Comparison of ENCODE assay signal across 7 mouse cellular contexts in genomic region chrX:142967067-142967466, GRCm38 (mm10). TPM values are rescaled to one million over a fixed set of nuclear protein-coding genes. Genes with fewer than 3 reads are reported as not detected.
A peak's percentile ranks its signal among the peaks of the same experiment; 100 is the strongest.
DNase-seq lines count a peak whose midpoint lies in the region; ATAC-seq and TF ChIP-seq lines count a peak whose summit lies in the region.

No protein-coding gene starts in this region.

- H3K4me1 ChIP-seq in testis, adult 2 months (ENCODE audit: control insufficient read depth, insufficient read depth, low read length): no peaks in the 10 kb centered on the region
- H3K4me1 ChIP-seq in intestine, embryonic 14.5 days (replicated peaks; ENCODE audit: control insufficient read depth, insufficient read depth, low read length): no peaks in the 10 kb centered on the region
- H3K4me1 ChIP-seq in midbrain, embryonic 10.5 days: no peaks in the 10 kb centered on the region

- H3K27me3 ChIP-seq in testis, adult 2 months (ENCODE audit: control insufficient read depth, insufficient read depth, low read length): no peaks in the 10 kb centered on the region
- H3K27me3 ChIP-seq in intestine, embryonic 14.5 days (replicated peaks; ENCODE audit: control insufficient read depth, insufficient read depth, low read length): peaks cover 4% of the 10 kb centered on the region; the same call in 1 of the 2 replicates
- peaks cover 92% of the 10 kb centered on the region for H3K27me3 ChIP-seq in midbrain, embryonic 10.5 days (ENCODE audit: low read depth, poor library complexity, severe bottlenecking)

- no peaks in the 10 kb centered on the region for H3K9me3 ChIP-seq in intestine, embryonic 14.5 days (ENCODE audit: control insufficient read depth, low read length)
- H3K9me3 ChIP-seq in midbrain, embryonic 10.5 days (replicated peaks): no peaks in the 10 kb centered on the region

- H3K9ac ChIP-seq in intestine, embryonic 14.5 days (ENCODE audit: low read length): peak overlapping the region; percentile 20; the same call in 1 of the 2 replicates

- H3K4me3 ChIP-seq in testis, adult 2 months (ENCODE audit: control insufficient read depth, low read depth, low read length): peak overlapping the region; percentile 86
- peak overlapping the region; percentile 58 for H3K4me3 ChIP-seq in intestine, embryonic 14.5 days (ENCODE audit: low read depth, low read length)
- H3K4me3 ChIP-seq in midbrain, embryonic 10.5 days: peak overlapping the region; percentile 71

- no peaks in the 10 kb centered on the region for H3K36me3 ChIP-seq in testis, adult 2 months (ENCODE audit: control insufficient read depth, insufficient read depth, low read length)
- H3K36me3 ChIP-seq in intestine, embryonic 14.5 days (ENCODE audit: control insufficient read depth, insufficient read depth, low read length): no peaks in the 10 kb centered on the region
- H3K36me3 ChIP-seq in midbrain, embryonic 10.5 days: no peaks in the 10 kb centered on the region

- DNase-seq in testis, postnatal 10 days (ENCODE audit: low spot score): no peak
- no peak for DNase-seq in intestine, embryonic 14.5 days (ENCODE audit: low spot score)
- peak; percentile 11 for DNase-seq in midbrain, embryonic 10.5 days (ENCODE audit: low spot score)
- DNase-seq in frontal cortex, postnatal 36 days (ENCODE audit: low spot score in 2 of 2): no peak
- no peak for DNase-seq in layer of hippocampus, adult 11-12 months (ENCODE audit: low spot score)

- peak overlapping the region; percentile 45 for H3K4me2 ChIP-seq in intestine, embryonic 14.5 days (ENCODE audit: low read length)

- no peak for TF ChIP-seq POLR2A in testis, adult 2 months (IDR thresholded peaks at IDR 0.05; ENCODE audit: control insufficient read depth, low read depth, low read length)

- 0 out of 2 replicates have a peak overlapping the region, but pooled peaks have one; percentile 21 for H3K27ac ChIP-seq in testis, adult 2 months (ENCODE audit: control insufficient read depth, insufficient read depth, low read depth, low read length)
- H3K27ac ChIP-seq in intestine, embryonic 14.5 days (ENCODE audit: low read depth): no peak overlapping the region
- peak overlapping the region; percentile 46 for H3K27ac ChIP-seq in midbrain, embryonic 10.5 days (replicated peaks)

- TF ChIP-seq CTCF in testis, adult 2 months (IDR thresholded peaks at IDR 0.05; ENCODE audit: control insufficient read depth, insufficient read depth, insufficient replicate concordance, low read depth, low read length): no peak

- 0 out of 2 replicates have a peak, but pooled peaks have one; percentile 14 for ATAC-seq in erythroblast, adult 5-6 weeks (replicated peaks; ENCODE audit: low FRiP score, poor library complexity, severe bottlenecking)
- ATAC-seq in intestine, embryonic 14.5 days (replicated peaks; ENCODE audit: low FRiP score, low TSS enrichment, low read depth): no peak

- WGBS in intestine, embryonic 14.5 days: 49% methylated on average over 7 of the region's 7 CpGs
- WGBS in midbrain, embryonic 10.5 days: 39% methylated on average over 7 of the region's 7 CpGs

RNA-seq across cellular contexts. Expression of gene Ammecr1, which starts 0.5 kb away (rescaled TPM):
- polyA plus RNA-seq in testis, adult 2 months (2012; rRNA removed): 0.66 and 0.99 TPM in 2 replicates
- total RNA-seq in erythroblast, adult 5-6 weeks (2015; ENCODE audit: low replicate concordance): 38.5 and 46.1 TPM in 2 replicates
- 34.6 and 43.8 TPM in 2 replicates for total RNA-seq in erythroblast, adult 5-6 weeks (2017; ENCODE audit: low replicate concordance)
- polyA plus RNA-seq in intestine, embryonic 14.5 days (2014; fragmentation: Nextera tagmentation; extraction: Ambion mirVana): 11.7 and 12.8 TPM in 2 replicates
- 7.1 and 7.8 TPM in 2 replicates for polyA plus RNA-seq in midbrain, embryonic 10.5 days (2016; fragmentation: Nextera tagmentation; extraction: Ambion mirVana)
